Mouse (Mus musculus) heart, embryonic 16.5 days (tissue): ENCODE results near the gene Dhfr. TPM values are rescaled to one million over a fixed set of nuclear protein-coding genes. Genes with fewer than 3 reads are reported as not detected.

Experiments
- ATAC-seq: fragments of 200-750 bp; cut with Nextera tagmentation; replicated peaks from 2 replicates; pipeline ENCODE4 v1.8.0; 2017; ENCODE audit warnings: moderate number of reproducible peaks; ENCODE audit not compliant: insufficient read depth, low FRiP score; ENCODE audit errors: extremely low read depth
- H3K27ac ChIP-seq: fragments of 300-500 bp; sonication (generic); 2 replicates; pipeline ENCODE4 v1.5.1; 2014; ENCODE audit warnings: mild to moderate bottlenecking, low read length, control low read depth, moderate library complexity
- H3K27me3 ChIP-seq: fragments of 300-500 bp; sonication (generic); 2 replicates; pipeline ENCODE4 v1.6.1; 2014; ENCODE audit warnings: low read length, mixed read lengths; ENCODE audit not compliant: control insufficient read depth, insufficient read depth
- H3K36me3 ChIP-seq: fragments of 300-500 bp; sonication (generic); 2 replicates; pipeline ENCODE4 v1.6.1; 2014; ENCODE audit not compliant: control insufficient read depth, insufficient read depth
- H3K4me1 ChIP-seq: fragments of 300-500 bp; sonication (generic); 2 replicates; pipeline ENCODE4 v1.6.1; 2014; ENCODE audit warnings: low read length, mixed read lengths; ENCODE audit not compliant: control insufficient read depth, insufficient read depth
- H3K4me2 ChIP-seq: fragments of 300-500 bp; sonication (generic); 2 replicates; pipeline ENCODE4 v1.6.1; 2014; ENCODE audit warnings: low read depth, mild to moderate bottlenecking, control low read depth, low read length
- H3K4me3 ChIP-seq: fragments of 300-500 bp; sonication (generic); 2 replicates; pipeline ENCODE4 v1.5.1; 2014; ENCODE audit warnings: mild to moderate bottlenecking, control low read depth, low read length
- H3K9ac ChIP-seq: fragments of 300-500 bp; sonication (generic); 2 replicates; pipeline ENCODE4 v1.6.1; 2014; ENCODE audit warnings: low read length, control low read depth
- H3K9me3 ChIP-seq: fragments of 300-500 bp; sonication (generic); replicated peaks from 2 replicates; pipeline ENCODE4 v1.6.1; 2016; ENCODE audit warnings: low read length; ENCODE audit not compliant: control insufficient read depth
- WGBS: fragments of 180-500 bp; shearing (Covaris S2); extraction: QIAGEN DNeasy Blood & Tissue Kit; methylation state at CpG from one replicate; pipeline ENCODE4 v1.1.7; 2014; 5-methylcytosine and 5-hydroxymethylcytosine counted together
- polyA plus RNA-seq: library from polyadenylated mRNA; unstranded; fragments of >200 nt; fragmentation: Nextera tagmentation; extraction: Ambion mirVana; gene quantifications from 2 replicates; pipeline ENCODE4 v1.2.1, GENCODE M21; 2015

The Dhfr gene
- polyA plus RNA-seq, 1 experiment from 2014 or later, result 11.8 TPM

DNA sequence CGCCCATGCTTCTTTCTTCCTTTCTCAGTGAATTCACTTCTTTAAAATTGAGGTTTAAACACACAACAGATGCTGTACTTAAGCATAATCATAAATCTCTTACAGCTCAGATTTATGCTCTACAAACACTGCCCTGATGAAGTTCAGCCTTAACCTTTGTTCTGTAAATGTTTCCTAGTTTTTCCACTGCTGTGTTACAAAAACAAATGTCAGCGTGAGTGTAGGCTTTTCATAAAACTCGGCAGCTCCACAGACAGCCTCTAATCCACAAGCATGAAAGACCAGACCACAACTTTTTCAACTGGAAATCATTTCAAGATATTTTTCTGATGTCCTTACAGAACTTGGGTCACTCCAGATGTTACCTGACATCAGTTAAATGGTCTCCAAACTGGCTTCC, 49.0 kb downstream of the Dhfr start:
- ATAC-seq, result no peak
- Histone ChIP-seq H3K27me3 (no peaks in the 10 kb centered on the region), H3K27ac (no peak overlapping the region), H3K4me1 (no peaks in the 10 kb centered on the region), H3K4me2 (no peak overlapping the region), H3K36me3 (no peaks in the 10 kb centered on the region), H3K4me3 (no peak overlapping the region), H3K9me3 (peaks cover 3% of the 10 kb centered on the region; the same call in 1 of the 2 replicates), H3K9ac (no peak overlapping the region)
- 77% methylated on average over 3 of the region's 3 CpGs for WGBS

- Histone ChIP-seq H3K4me1 (no peaks in the 10 kb centered on the region), H3K4me2 (no peak overlapping the region), H3K4me3 (no peak overlapping the region), H3K27ac (no peak overlapping the region), H3K27me3 (no peaks in the 10 kb centered on the region), H3K9me3 (no peaks in the 10 kb centered on the region), H3K9ac (no peak overlapping the region), H3K36me3 (no peaks in the 10 kb centered on the region)
- ATAC-seq, result no peak
- 85% methylated on average over 2 of the region's 2 CpGs for WGBS
Observed at GRCm38 (mm10) chr13:92410486-92410885, 56.0 kb downstream of the Dhfr start.

DNA sequence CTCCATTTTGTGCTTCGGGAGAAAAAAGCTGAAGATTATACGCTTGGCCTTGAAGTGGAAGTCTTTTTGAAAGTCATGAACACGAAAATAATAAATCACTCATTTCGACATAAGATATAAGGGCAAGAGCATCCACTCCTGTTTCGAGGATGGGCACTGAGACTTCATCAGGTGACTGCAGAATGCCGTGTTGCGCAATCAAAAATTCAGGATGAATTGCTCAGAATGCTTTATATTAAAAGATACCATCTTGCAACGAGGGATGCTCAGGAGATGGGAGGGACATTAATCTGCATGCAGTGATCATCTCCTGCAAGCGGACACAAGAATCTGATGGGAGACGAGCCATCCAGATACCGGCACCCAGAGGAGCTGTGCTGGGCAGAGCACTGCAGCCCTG, 65.1 kb downstream of the Dhfr start:
- Histone ChIP-seq H3K9ac (no peak overlapping the region), H3K4me2 (no peak overlapping the region), H3K27me3 (peaks cover 22% of the 10 kb centered on the region), H3K36me3 (no peaks in the 10 kb centered on the region), H3K4me3 (no peak overlapping the region), H3K9me3 (no peaks in the 10 kb centered on the region; the same call in 1 of the 2 replicates), H3K27ac (no peak overlapping the region), H3K4me1 (no peaks in the 10 kb centered on the region)
- no peak for ATAC-seq
- 81% methylated on average over 11 of the region's 11 CpGs for WGBS

DNA sequence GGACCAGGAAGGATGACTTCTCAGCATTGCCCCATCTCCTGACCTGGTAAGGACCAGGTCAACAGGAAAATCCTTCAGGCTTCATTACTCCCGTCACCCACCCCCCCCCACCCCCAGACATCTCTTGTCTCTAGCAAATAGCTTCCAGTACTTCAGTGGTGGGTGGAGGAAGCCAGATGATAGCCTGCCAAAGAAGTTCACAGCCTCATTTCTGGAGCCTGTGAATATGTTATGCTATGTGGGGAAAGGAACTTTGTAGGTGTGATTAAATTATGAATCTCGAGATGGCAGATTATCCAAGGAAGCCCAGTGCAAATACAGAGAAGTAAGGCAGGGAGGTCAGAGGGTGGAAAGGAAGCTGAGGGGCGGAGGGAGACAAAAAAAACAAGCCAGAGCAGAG, 69.2 kb downstream of the Dhfr start:
- ATAC-seq, result no peak
- H3K9me3 ChIP-seq, result no peaks in the 10 kb centered on the region
- 39% methylated on average over 3 of the region's 3 CpGs for WGBS
- no peaks in the 10 kb centered on the region for H3K36me3 ChIP-seq
- H3K4me2 ChIP-seq, result no peak overlapping the region
- peaks cover 12% of the 10 kb centered on the region for H3K4me1 ChIP-seq
- H3K9ac ChIP-seq, result no peak overlapping the region
- H3K27me3 ChIP-seq, result peaks cover 52% of the 10 kb centered on the region
- no peak overlapping the region for H3K4me3 ChIP-seq
- no peak overlapping the region for H3K27ac ChIP-seq

DNA sequence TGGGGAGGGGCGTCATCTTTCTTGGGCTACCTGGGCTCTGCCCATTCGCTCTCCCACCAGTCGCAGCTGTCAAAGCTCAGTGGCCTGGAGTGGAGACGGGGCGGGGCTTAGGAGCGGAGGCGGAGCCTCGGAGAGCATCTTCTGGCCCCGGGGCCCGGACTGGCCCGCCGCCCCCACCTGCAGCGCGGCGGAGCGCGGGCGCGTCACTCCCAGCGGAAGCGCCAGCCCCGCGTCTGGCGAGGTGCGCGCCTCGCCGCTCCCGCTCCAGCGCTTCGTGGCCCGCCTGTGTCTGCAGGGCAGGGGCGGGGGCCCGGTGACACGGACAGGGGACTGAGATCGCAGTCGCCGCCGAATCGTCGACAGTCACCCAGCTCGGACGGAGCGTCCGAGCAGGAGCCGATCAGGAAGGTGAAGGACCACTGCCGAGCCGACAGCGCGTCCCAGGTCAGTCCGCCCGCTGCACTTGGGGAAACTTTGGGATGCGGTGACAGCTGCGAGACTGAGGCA, 71.3 kb downstream of the Dhfr start, which contains the start of gene Ankrd34b:
Ankrd34b (plus strand) TSS at position 139 of the 507 bp plus-strand sequence.
- ATAC-seq, result peak; percentile 60
- H3K4me3 ChIP-seq, result peak within 1 kb of the TSS; percentile 68
- WGBS, result under 1% methylated on average over 52 of the region's 54 CpGs
- H3K36me3 ChIP-seq, result no peaks in the 10 kb centered on the region
- H3K9ac ChIP-seq, result peak within 1 kb of the TSS; percentile 60
- H3K9me3 ChIP-seq, result no peaks in the 10 kb centered on the region
- no peak within 1 kb of the TSS for H3K27ac ChIP-seq
- peak within 1 kb of the TSS; percentile 99 for H3K4me2 ChIP-seq
- peaks cover 51% of the 10 kb centered on the region for H3K27me3 ChIP-seq
- H3K4me1 ChIP-seq, result peaks cover 12% of the 10 kb centered on the region

DNA sequence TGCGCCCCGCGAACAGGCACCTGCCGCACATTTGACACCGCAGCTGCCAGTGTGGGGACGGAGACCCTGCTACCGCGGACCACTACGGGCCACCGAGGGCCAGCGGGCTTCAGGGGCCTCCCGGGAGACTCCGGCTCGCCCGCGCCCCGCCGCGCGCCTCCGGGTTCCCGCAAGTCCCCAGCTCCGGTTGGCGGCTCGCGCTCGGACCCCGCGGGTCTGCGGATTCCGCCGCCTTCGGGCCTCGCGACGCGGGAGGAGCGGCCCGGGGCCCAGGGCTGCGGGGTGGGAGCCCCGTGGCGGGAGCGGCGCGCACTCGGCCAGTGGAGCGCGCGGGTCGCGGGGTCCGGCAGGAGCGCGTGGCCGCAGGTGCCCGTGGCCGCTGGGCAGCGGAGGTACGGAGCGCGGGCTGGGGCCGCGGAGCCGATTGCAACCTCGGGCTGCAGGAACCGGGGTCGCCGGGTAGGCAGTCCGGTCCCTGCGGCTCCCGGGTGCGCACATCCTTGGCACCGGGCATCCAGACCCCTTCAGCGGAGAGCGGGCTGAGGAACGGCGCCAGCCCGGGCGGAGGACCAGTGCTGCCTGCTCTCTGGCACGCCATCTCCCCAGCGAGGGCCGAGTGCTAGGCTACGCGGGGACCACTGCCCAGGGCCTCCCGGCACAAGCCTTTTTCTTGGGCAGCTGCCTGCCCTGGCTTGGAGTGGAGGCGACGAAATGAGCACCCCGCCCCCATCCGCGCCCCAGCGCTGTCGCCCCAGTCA, 71.9 kb downstream of the Dhfr start:
- ATAC-seq, result peak; percentile 39; the same call in 1 of the 2 replicates
- H3K4me1 ChIP-seq, result peaks cover 12% of the 10 kb centered on the region
- no peak overlapping the region for H3K27ac ChIP-seq
- H3K9me3 ChIP-seq, result no peaks in the 10 kb centered on the region
- H3K27me3 ChIP-seq, result peaks cover 49% of the 10 kb centered on the region
- WGBS, result under 1% methylated on average over 92 of the region's 92 CpGs
- peak overlapping the region; percentile 60 for H3K9ac ChIP-seq
- H3K36me3 ChIP-seq, result no peaks in the 10 kb centered on the region
- H3K4me3 ChIP-seq, result peak overlapping the region; percentile 68
- H3K4me2 ChIP-seq, result peak overlapping the region; percentile 99

DNA sequence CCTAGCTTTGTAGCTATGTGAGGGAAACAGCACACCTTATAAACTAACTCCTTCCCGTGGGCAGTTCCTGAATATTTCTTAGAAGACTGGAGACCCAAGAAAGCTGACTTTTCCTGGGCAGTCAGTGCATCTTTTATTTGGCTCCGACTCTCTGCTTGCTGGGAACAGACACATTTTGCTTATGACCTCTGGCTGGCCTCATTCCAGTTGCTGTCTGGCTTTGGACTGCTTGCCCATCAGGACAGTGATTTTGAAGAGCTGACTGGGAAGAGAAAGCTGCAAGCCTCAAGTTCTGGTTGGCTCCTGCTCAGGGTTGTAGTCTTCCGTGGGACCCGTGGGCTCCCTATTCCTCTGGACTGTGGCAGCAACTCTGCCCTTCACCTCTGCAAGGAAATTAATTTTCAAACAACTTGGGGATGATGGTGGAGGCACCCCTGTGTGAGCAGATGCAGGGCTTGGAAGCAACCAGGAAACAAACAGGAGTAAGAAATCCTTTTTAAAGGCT, 72.9 kb downstream of the Dhfr start:
- Histone ChIP-seq H3K4me3 (peak overlapping the region; percentile 68), H3K9ac (no peak overlapping the region), H3K27ac (no peak overlapping the region), H3K27me3 (peaks cover 49% of the 10 kb centered on the region), H3K4me2 (peak overlapping the region; percentile 99; the same call in 1 of the 2 replicates), H3K9me3 (no peaks in the 10 kb centered on the region), H3K36me3 (no peaks in the 10 kb centered on the region), H3K4me1 (peaks cover 12% of the 10 kb centered on the region)
- 39% methylated on average over 4 of the region's 4 CpGs for WGBS
- ATAC-seq, result no peak

Other genes with a start within 250 kb of the Dhfr start
- 0.39 and 0.41 TPM in 2 replicates for gene Rasgrf2, start 223.1 kb upstream of the Dhfr start, polyA plus RNA-seq
- 0.61 and 0.77 TPM in 2 replicates for gene Gm20379, start 48.7 kb upstream of the Dhfr start, polyA plus RNA-seq
- gene Msh3, start 277 bp downstream of the Dhfr start, polyA plus RNA-seq, result 14.2 and 14.5 TPM in 2 replicates
- 0.12 and 0.16 TPM in 2 replicates for gene Ankrd34b, start 71.2 kb downstream of the Dhfr start, polyA plus RNA-seq
- not detected in 2 replicates for gene Fam151b, start 129.3 kb downstream of the Dhfr start, polyA plus RNA-seq
- gene Zfyve16, start 176.1 kb downstream of the Dhfr start, polyA plus RNA-seq, result 7.0 and 7.5 TPM in 2 replicates
- not detected in 2 replicates for gene Spz1, start 221.4 kb downstream of the Dhfr start, polyA plus RNA-seq